Mouse (Mus musculus) lung, postnatal 0 days (tissue): ENCODE measurements around the gene Grap2. TPM values are rescaled to one million over a fixed set of nuclear protein-coding genes. Genes with fewer than 3 reads are reported as not detected.

Source experiments
- ATAC-seq: fragments of 200-750 bp; cut with Nextera tagmentation; 2 replicates; pipeline ENCODE4 v1.8.0; 2017; ENCODE audit warnings: moderate library complexity
- DNase-seq: peaks from one replicate; pipeline ENCODE4 v3.0.0-alpha.2; 2016; ENCODE audit warnings: low spot score
- H3K27ac ChIP-seq: fragments of 300-500 bp; sonication (generic); 2 replicates; pipeline ENCODE4 v1.5.1; 2014; ENCODE audit warnings: antibody characterized with exemption, mild to moderate bottlenecking, low read length, mixed read lengths
- H3K27me3 ChIP-seq: fragments of 300-500 bp; sonication (generic); replicated peaks from 2 replicates; pipeline ENCODE4 v1.6.1; 2014; ENCODE audit warnings: low read length, mixed read lengths; ENCODE audit not compliant: insufficient read depth
- H3K36me3 ChIP-seq: fragments of 300-500 bp; sonication (generic); 2 replicates; pipeline ENCODE4 v1.6.1; 2014; ENCODE audit warnings: low read length, mixed read lengths; ENCODE audit not compliant: insufficient read depth
- H3K4me1 ChIP-seq: fragments of 300-500 bp; sonication (generic); 2 replicates; pipeline ENCODE4 v1.6.1; 2014; ENCODE audit warnings: antibody characterized with exemption, low read depth, low read length, mixed read lengths; ENCODE audit not compliant: insufficient read depth
- H3K4me2 ChIP-seq: fragments of 300-500 bp; sonication (generic); replicated peaks from 2 replicates; pipeline ENCODE4 v1.6.1; 2014; ENCODE audit warnings: low read depth, mild to moderate bottlenecking, low read length, moderate library complexity, mixed read lengths
- H3K4me3 ChIP-seq: fragments of 300-500 bp; sonication (generic); 2 replicates; pipeline ENCODE4 v1.5.1; 2014; ENCODE audit warnings: low read depth, low read length
- H3K9ac ChIP-seq: fragments of 300-500 bp; sonication (generic); replicated peaks from 2 replicates; pipeline ENCODE4 v1.6.1; 2014; ENCODE audit warnings: low read depth, mild to moderate bottlenecking
- H3K9me3 ChIP-seq: fragments of 300-500 bp; sonication (generic); 2 replicates; pipeline ENCODE4 v1.6.1; 2016; ENCODE audit warnings: low read length, mixed read lengths
- CTCF ChIP-seq: IDR thresholded peaks from 2 replicates; pipeline ENCODE4 v1.5.1; 2016; ENCODE audit warnings: antibody characterized with exemption, mild to moderate bottlenecking
- EP300 ChIP-seq: IDR thresholded peaks from 2 replicates; pipeline ENCODE4 v1.6.1; 2016; ENCODE audit warnings: antibody characterized with exemption, mild to moderate bottlenecking, control low read depth
- WGBS: fragments of 180-500 bp; shearing (Covaris S2); extraction: QIAGEN DNeasy Blood & Tissue Kit; methylation state at CpG from one replicate; pipeline ENCODE4 v1.1.7; 2014; 5-methylcytosine and 5-hydroxymethylcytosine counted together
- polyA plus RNA-seq: library from polyadenylated mRNA; unstranded; fragments of >200 nt; fragmentation: Nextera tagmentation; extraction: Ambion mirVana; gene quantifications from 2 replicates; pipeline ENCODE4 v1.2.1, GENCODE M21; 2015

Grap2 gene
- polyA plus RNA-seq, 1 experiment from 2014 or later, result 1.9 TPM

DNA sequence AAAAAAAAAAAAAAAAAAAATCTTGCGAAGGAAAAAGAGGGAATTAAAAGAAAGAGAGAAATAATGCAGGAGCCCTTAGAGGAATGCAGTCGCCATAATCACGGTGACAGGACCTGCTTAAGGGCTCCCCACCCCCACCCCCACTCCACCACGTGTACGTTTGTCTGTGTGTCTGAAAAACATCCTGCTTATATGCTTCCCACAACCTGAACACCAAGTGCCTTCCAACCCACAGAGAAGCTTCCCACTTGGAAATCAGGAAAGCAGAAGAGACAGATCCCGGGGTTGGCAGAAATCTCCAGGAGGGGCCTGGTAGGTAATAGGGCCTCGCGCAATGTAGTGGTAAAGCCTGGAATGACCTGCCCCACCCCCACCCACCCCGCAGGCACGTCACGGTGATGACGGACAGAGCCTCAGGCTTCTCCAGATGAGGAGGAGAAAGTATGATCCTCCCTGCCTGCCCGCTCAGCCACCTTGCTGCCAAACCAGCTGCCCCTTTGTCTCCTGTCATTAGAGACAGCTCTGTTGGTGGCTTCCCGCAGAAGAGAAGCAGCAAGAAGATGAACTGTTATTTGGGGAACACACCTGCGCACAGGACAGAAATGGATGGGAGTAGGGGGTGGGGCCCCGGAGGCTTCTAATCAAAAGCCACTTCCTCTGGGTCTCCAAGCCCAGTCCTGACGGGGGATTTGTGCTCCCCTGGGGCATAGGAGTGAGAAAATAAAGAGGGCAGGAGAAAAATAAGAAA, 43.4 kb downstream of the Grap2 start:
- Histone ChIP-seq H3K9ac (no peak overlapping the region), H3K27ac (no peak overlapping the region), H3K4me1 (no peaks in the 10 kb centered on the region; the same call in 1 of the 2 replicates), H3K36me3 (no peaks in the 10 kb centered on the region), H3K9me3 (no peaks in the 10 kb centered on the region), H3K27me3 (peaks cover 4% of the 10 kb centered on the region; the same call in 1 of the 2 replicates), H3K4me3 (no peak overlapping the region), H3K4me2 (no peak overlapping the region)
- WGBS, result 11% methylated on average over 15 of the region's 17 CpGs
- ATAC-seq (no peak), DNase-seq (no peak)
- TF ChIP-seq EP300 (no peak), CTCF (no peak)

DNA sequence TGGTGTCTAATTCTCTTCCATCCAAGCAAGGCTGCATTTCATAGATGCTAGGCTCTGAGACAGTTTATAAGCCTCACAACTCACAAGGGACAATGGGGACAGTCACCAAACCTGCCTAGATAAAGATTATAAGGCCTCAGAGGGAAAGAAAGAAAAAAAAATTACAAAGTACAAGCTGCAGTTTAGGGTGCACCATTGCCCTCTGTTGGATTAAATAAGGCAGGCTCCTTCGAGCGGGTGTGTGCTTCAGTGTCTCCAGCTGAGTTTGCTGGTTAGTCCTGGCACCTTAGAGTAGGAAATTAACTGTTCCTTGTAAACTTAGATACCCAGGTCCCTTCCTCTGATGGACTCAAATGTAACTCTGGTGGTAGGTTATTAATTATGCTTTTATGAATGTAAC, 45.4 kb downstream of the Grap2 start:
- Histone ChIP-seq H3K36me3 (no peaks in the 10 kb centered on the region), H3K4me1 (no peaks in the 10 kb centered on the region; the same call in 1 of the 2 replicates), H3K9ac (no peak overlapping the region), H3K9me3 (no peaks in the 10 kb centered on the region), H3K27ac (no peak overlapping the region), H3K27me3 (peaks cover 4% of the 10 kb centered on the region; the same call in 1 of the 2 replicates), H3K4me2 (no peak overlapping the region), H3K4me3 (no peak overlapping the region)
- ATAC-seq (no peak), DNase-seq (no peak)
- TF ChIP-seq CTCF (peak; percentile 35), EP300 (no peak)
- WGBS, result 48% methylated on average over 2 of the region's 2 CpGs

- Histone ChIP-seq H3K27me3 (peaks cover 4% of the 10 kb centered on the region; the same call in 1 of the 2 replicates), H3K36me3 (no peaks in the 10 kb centered on the region), H3K4me3 (no peak overlapping the region), H3K9me3 (no peaks in the 10 kb centered on the region), H3K27ac (no peak overlapping the region), H3K4me1 (no peaks in the 10 kb centered on the region), H3K4me2 (no peak overlapping the region), H3K9ac (no peak overlapping the region)
- ATAC-seq (no peak), DNase-seq (no peak)
- 66% methylated on average over 5 of the region's 5 CpGs for WGBS
- no peak for TF ChIP-seq EP300
- no peak for TF ChIP-seq CTCF
Observed at GRCm38 (mm10) chr15:80619166-80619565, 46.8 kb downstream of the Grap2 start.

DNA sequence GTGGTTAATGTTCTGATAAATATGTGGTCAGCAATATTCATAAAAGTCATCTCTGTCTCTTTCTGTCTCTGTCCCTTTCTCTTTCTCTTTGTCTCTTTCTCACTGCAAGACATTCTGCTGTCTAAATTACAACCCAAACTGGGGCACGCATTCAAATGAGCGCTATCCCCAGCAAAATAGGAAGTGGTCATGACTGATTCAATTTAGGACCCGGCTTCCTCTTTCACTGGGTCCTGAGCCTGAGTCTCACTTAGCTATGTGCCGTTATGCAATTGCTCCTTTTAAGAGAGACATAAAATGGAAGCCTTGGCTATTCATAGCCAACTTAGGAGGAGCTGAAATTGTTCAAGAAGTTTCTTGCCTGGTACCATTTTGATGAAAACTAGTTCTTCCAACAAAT, 47.4 kb downstream of the Grap2 start:
- WGBS, result 65% methylated on average over 4 of the region's 4 CpGs
- H3K4me3 ChIP-seq, result no peak overlapping the region
- H3K4me1 ChIP-seq, result no peaks in the 10 kb centered on the region
- DNase-seq, result peak; percentile 32
- H3K4me2 ChIP-seq, result no peak overlapping the region
- H3K27me3 ChIP-seq, result peaks cover 4% of the 10 kb centered on the region; the same call in 1 of the 2 replicates
- H3K36me3 ChIP-seq, result no peaks in the 10 kb centered on the region
- H3K27ac ChIP-seq, result no peak overlapping the region
- H3K9ac ChIP-seq, result no peak overlapping the region
- no peak for ATAC-seq
- H3K9me3 ChIP-seq, result no peaks in the 10 kb centered on the region
- TF ChIP-seq CTCF (no peak), EP300 (no peak)

DNA sequence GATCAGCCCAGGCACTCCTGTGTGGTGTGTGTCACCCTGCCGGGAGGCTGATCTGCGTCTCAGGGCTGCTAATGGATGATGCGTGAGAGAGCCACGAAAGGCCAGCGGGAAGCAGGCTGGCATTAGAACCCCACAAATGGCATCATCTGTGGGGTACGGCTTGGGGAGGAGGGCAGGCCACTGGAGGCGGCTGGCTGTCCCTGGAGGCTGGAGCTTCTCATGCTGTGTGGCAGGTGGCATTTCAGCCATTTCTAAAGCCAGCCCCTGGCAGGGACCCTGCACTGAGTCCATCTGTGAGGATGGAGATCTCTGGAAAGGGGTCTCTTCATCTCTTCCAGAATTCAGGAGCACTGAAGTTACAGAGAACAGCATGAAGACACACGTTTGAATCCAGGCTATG, 48.0 kb downstream of the Grap2 start:
- ATAC-seq, result no peak
- H3K27ac ChIP-seq, result no peak overlapping the region
- no peak overlapping the region for H3K4me3 ChIP-seq
- H3K4me1 ChIP-seq, result no peaks in the 10 kb centered on the region
- WGBS, result 78% methylated on average over 8 of the region's 8 CpGs
- no peak for DNase-seq
- no peaks in the 10 kb centered on the region for H3K36me3 ChIP-seq
- no peak overlapping the region for H3K9ac ChIP-seq
- TF ChIP-seq CTCF (no peak), EP300 (no peak)
- no peaks in the 10 kb centered on the region for H3K9me3 ChIP-seq
- H3K4me2 ChIP-seq, result no peak overlapping the region
- H3K27me3 ChIP-seq, result peaks cover 4% of the 10 kb centered on the region; the same call in 1 of the 2 replicates

DNA sequence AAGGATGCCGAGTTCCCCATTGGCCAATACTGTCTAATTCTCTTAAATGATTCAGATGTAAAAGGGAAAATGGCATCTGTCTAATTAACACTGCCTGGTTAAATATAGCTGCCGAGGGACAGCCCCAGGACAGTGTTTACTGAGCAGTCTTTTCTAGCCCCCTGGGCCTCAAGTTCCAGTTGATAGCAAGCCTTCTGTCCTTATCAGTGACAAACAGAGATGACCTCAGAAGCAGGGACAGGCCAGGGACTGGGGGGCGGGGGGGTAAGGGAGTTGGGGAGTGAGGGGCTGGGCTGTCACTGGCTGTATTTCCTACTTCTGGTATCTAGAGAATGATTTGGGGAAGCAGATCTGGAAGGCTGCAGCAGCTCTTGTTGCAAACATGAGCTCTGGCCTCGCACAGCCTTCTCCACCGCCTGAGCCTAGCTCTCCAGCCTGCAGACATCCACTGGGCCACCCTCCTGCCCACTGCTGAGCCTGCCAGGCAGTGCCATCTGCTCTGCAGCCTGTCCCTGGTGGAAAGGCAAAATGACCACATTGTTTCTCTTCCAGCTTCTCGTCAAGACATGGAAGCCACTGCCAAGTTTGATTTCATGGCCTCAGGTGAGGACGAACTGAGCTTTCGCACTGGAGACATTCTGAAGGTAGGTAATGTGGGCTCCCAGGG, 50.9 kb downstream of the Grap2 start:
- ATAC-seq (no peak; the same call in 1 of the 2 replicates), DNase-seq (no peak)
- Histone ChIP-seq H3K27me3 (no peaks in the 10 kb centered on the region), H3K4me3 (no peak overlapping the region), H3K4me1 (no peaks in the 10 kb centered on the region), H3K36me3 (no peaks in the 10 kb centered on the region), H3K4me2 (no peak overlapping the region), H3K27ac (no peak overlapping the region), H3K9ac (no peak overlapping the region), H3K9me3 (no peaks in the 10 kb centered on the region)
- WGBS, result 44% methylated on average over 8 of the region's 8 CpGs
- TF ChIP-seq CTCF (no peak), EP300 (no peak)
